8 mouse cellular contexts compared by ENCODE assay signal in the genomic region with DNA sequence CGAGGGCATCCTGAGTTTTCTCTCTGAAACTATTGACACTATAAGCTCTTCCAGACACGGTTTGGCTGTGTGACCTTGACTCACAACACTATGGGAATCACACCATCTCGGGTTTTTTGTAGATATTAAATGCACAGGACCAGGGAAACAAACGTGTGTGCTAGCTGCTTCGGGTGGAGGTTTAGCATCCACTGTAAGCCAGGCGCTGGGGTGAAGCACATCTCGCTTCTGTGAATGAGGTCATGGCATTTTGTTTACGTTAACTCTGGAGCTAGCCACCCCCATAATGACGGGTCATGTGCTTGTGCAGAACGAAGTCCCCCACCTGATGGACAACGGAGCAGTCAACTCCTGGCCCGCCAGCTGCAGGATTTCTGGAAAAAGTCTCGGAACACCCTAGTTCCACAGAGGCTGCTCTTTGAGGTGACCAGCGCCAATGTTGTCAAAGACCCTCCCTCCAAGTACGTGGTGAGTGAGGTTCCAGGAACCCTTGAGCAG. TPM values are rescaled to one million over a fixed set of nuclear protein-coding genes. Genes with fewer than 3 reads are reported as not detected.
A peak's percentile ranks its signal among the peaks of the same experiment; 100 is the strongest.
DNase-seq lines count a peak whose midpoint lies in the region; ATAC-seq and TF ChIP-seq lines count a peak whose summit lies in the region.

No protein-coding gene starts in this region.

- H3K27me3 ChIP-seq in ES-Bruce4 (ENCODE audit: control insufficient read depth, insufficient read depth, low read length, poor library complexity, severe bottlenecking): no peaks in the 10 kb centered on the region
- no peaks in the 10 kb centered on the region for H3K27me3 ChIP-seq in forebrain, embryonic 16.5 days (replicated peaks; ENCODE audit: control insufficient read depth, insufficient read depth, low read length)
- H3K27me3 ChIP-seq in liver, embryonic 15.5 days: peaks cover 41% of the 10 kb centered on the region

- peak; percentile 47 for DNase-seq in cerebellum, adult 8-10 months
- DNase-seq in retina, embryonic 14.5 days (ENCODE audit: low spot score): peak; percentile 38
- no peak for DNase-seq in ovary, adult 18-20 months (ENCODE audit: low spot score)
- DNase-seq in gastrocnemius, postnatal 14 days: no peak

- intact Hi-C loops in gastrocnemius, postnatal 14 days (cut with DNase I; ENCODE audit: low total_unique reads): no loop called here

- H3K36me3 ChIP-seq in ES-Bruce4 (ENCODE audit: control insufficient read depth, insufficient read depth, low read length, poor library complexity, severe bottlenecking): no peaks in the 10 kb centered on the region
- H3K36me3 ChIP-seq in forebrain, embryonic 16.5 days (ENCODE audit: control insufficient read depth, insufficient read depth): no peaks in the 10 kb centered on the region
- peaks cover 21% of the 10 kb centered on the region for H3K36me3 ChIP-seq in liver, embryonic 15.5 days (replicated peaks)

- H3K4me3 ChIP-seq in ES-Bruce4 (ENCODE audit: low read depth, low read length): peak overlapping the region; percentile 86
- peak overlapping the region; percentile 78 for H3K4me3 ChIP-seq in forebrain, embryonic 16.5 days (replicated peaks; ENCODE audit: low read length)
- peak overlapping the region; percentile 68 for H3K4me3 ChIP-seq in liver, embryonic 15.5 days (replicated peaks)

- ATAC-seq in cerebellum, adult (ENCODE audit: insufficient number of reproducible peaks, low FRiP score, low TSS enrichment): no peak
- ATAC-seq in forebrain, embryonic 16.5 days: no peak
- no peak for ATAC-seq in liver, embryonic 15.5 days (ENCODE audit: insufficient read depth)

- H3K9ac ChIP-seq in ES-Bruce4 (ENCODE audit: low read depth, poor library complexity, severe bottlenecking): peak overlapping the region; percentile 82
- H3K9ac ChIP-seq in forebrain, embryonic 16.5 days (replicated peaks; ENCODE audit: low read depth, low read length): peak overlapping the region; percentile 85
- peak overlapping the region; percentile 74 for H3K9ac ChIP-seq in liver, embryonic 15.5 days

- H3K4me2 ChIP-seq in forebrain, embryonic 16.5 days (ENCODE audit: low read length): peak overlapping the region; percentile 89
- H3K4me2 ChIP-seq in liver, embryonic 15.5 days: peak overlapping the region; percentile 99

- TF ChIP-seq EP300 in ES-Bruce4 (IDR thresholded peaks at IDR 0.05; ENCODE audit: insufficient read depth, low read depth, low read length): no peak

- no peak for TF ChIP-seq CTCF in ES-Bruce4 (IDR thresholded peaks at IDR 0.05; ENCODE audit: low read depth, low read length)

- no peaks in the 10 kb centered on the region for H3K9me3 ChIP-seq in ES-Bruce4 (replicated peaks; ENCODE audit: control insufficient read depth, insufficient read depth, low read length, poor library complexity, severe bottlenecking)
- no peaks in the 10 kb centered on the region for H3K9me3 ChIP-seq in forebrain, embryonic 16.5 days (ENCODE audit: control insufficient read depth, low read length)
- H3K9me3 ChIP-seq in liver, embryonic 15.5 days (replicated peaks): no peaks in the 10 kb centered on the region

- peaks cover 13% of the 10 kb centered on the region for H3K4me1 ChIP-seq in ES-Bruce4 (ENCODE audit: control insufficient read depth, insufficient read depth, low read length)
- H3K4me1 ChIP-seq in forebrain, embryonic 16.5 days (replicated peaks; ENCODE audit: control insufficient read depth, insufficient read depth, low read length): peaks cover 17% of the 10 kb centered on the region
- H3K4me1 ChIP-seq in liver, embryonic 15.5 days (replicated peaks): peaks cover 55% of the 10 kb centered on the region

- WGBS in forebrain, embryonic 16.5 days: 10% methylated on average over 15 of the region's 15 CpGs
- WGBS in liver, embryonic 15.5 days (ENCODE audit: insufficient replicate concordance): 14% methylated on average over 15 of the region's 15 CpGs

- no peak overlapping the region for H3K27ac ChIP-seq in ES-Bruce4 (ENCODE audit: insufficient read depth, low read length)
- no peak overlapping the region for H3K27ac ChIP-seq in forebrain, embryonic 16.5 days (ENCODE audit: low read length)
- H3K27ac ChIP-seq in liver, embryonic 15.5 days (replicated peaks): peak overlapping the region; percentile 87

- TF ChIP-seq POLR2A in ES-Bruce4 (IDR thresholded peaks at IDR 0.05; ENCODE audit: insufficient read depth, low read length): no peak

RNA-seq across cellular contexts. Expression of a gene that starts 0.8 kb away (rescaled TPM):
- polyA plus RNA-seq in ES-Bruce4 (2011; ENCODE audit: insufficient read depth, insufficient read length, low read depth, missing spikeins): 10.7 and 11.2 TPM in 2 replicates
- 26.0 and 35.6 TPM in 2 replicates for polyA plus RNA-seq in forebrain, embryonic 16.5 days (2015; fragmentation: Nextera tagmentation; extraction: Ambion mirVana)
- polyA plus RNA-seq in liver, embryonic 15.5 days (2015; fragmentation: Nextera tagmentation; extraction: Ambion mirVana): 5.6 and 7.9 TPM in 2 replicates
- total RNA-seq in gastrocnemius, postnatal 14 days (2021): 10 to 100 TPM; 18.0 to 18.7 TPM

RNA-seq across cellular contexts. Expression of a gene that starts 6.7 kb away (rescaled TPM):
- 0.88 and 1.6 TPM in 2 replicates for polyA plus RNA-seq in ES-Bruce4 (2011; ENCODE audit: insufficient read depth, insufficient read length, low read depth, missing spikeins)
- polyA plus RNA-seq in forebrain, embryonic 16.5 days (2015; fragmentation: Nextera tagmentation; extraction: Ambion mirVana): 1.1 TPM in 1 of 2 replicates, not detected in the other
- 27.2 and 51.1 TPM in 2 replicates for polyA plus RNA-seq in liver, embryonic 15.5 days (2015; fragmentation: Nextera tagmentation; extraction: Ambion mirVana)
- over 10,000 TPM; 14,912 to 15,737 TPM for total RNA-seq in gastrocnemius, postnatal 14 days (2021)

RNA-seq across cellular contexts. Expression of a gene that starts 16.7 kb away (rescaled TPM):
- polyA plus RNA-seq in ES-Bruce4 (2011; ENCODE audit: insufficient read depth, insufficient read length, low read depth, missing spikeins): 366 and 371 TPM in 2 replicates
- polyA plus RNA-seq in forebrain, embryonic 16.5 days (2015; fragmentation: Nextera tagmentation; extraction: Ambion mirVana): 148 and 173 TPM in 2 replicates
- polyA plus RNA-seq in liver, embryonic 15.5 days (2015; fragmentation: Nextera tagmentation; extraction: Ambion mirVana): 682 and 720 TPM in 2 replicates
- total RNA-seq in gastrocnemius, postnatal 14 days (2021): 1 to 10 TPM; 6.9 to 8.1 TPM

RNA-seq across cellular contexts. Expression of a gene that starts 18.2 kb away (rescaled TPM):
- polyA plus RNA-seq in ES-Bruce4 (2011; ENCODE audit: insufficient read depth, insufficient read length, low read depth, missing spikeins): 15.0 and 15.7 TPM in 2 replicates
- polyA plus RNA-seq in forebrain, embryonic 16.5 days (2015; fragmentation: Nextera tagmentation; extraction: Ambion mirVana): 16.3 and 19.3 TPM in 2 replicates
- polyA plus RNA-seq in liver, embryonic 15.5 days (2015; fragmentation: Nextera tagmentation; extraction: Ambion mirVana): 20.3 and 21.3 TPM in 2 replicates
- 1 to 10 TPM; 9.0 to 9.7 TPM for total RNA-seq in gastrocnemius, postnatal 14 days (2021)

RNA-seq across cellular contexts. Expression of a gene that starts 18.5 kb away (rescaled TPM):
- 10.7 and 12.1 TPM in 2 replicates for polyA plus RNA-seq in ES-Bruce4 (2011; ENCODE audit: insufficient read depth, insufficient read length, low read depth, missing spikeins)
- polyA plus RNA-seq in forebrain, embryonic 16.5 days (2015; fragmentation: Nextera tagmentation; extraction: Ambion mirVana): 14.8 and 15.4 TPM in 2 replicates
- polyA plus RNA-seq in liver, embryonic 15.5 days (2015; fragmentation: Nextera tagmentation; extraction: Ambion mirVana): 4.3 and 5.5 TPM in 2 replicates
- total RNA-seq in gastrocnemius, postnatal 14 days (2021): 1 to 10 TPM; 1.1 to 1.2 TPM

Comparison
In these comparisons a context has a peak if more than half of its experiments do, and no peak if none do; other contexts are left out.
1. DNase-seq: peak in cerebellum, adult 8-10 months (single experiment) and retina, embryonic 14.5 days (single experiment); none in ovary, adult 18-20 months (single experiment) and gastrocnemius, postnatal 14 days (single experiment).
2. RNA of a gene that starts 6.7 kb away (polyA plus RNA-seq): 27.2 to 51.1 TPM in liver, embryonic 15.5 days; 0.88 to 1.6 TPM in ES-Bruce4 and 1.1 TPM in forebrain, embryonic 16.5 days; every median in the first group is over 10 times any median in the second.
3. Peak in every context shown above with its lines, with median percentiles within 50 percentile points of each other: H3K4me3 ChIP-seq and H3K9ac ChIP-seq.